Mouse (Mus musculus) CH12.LX (cell line): ENCODE measurements around the gene Arf6. TPM values are rescaled to one million over a fixed set of nuclear protein-coding genes. Genes with fewer than 3 reads are reported as not detected.
A peak's percentile ranks its signal among the peaks of the same experiment; 100 is the strongest.

Experiments
- DNase-seq: peaks from one replicate; pipeline ENCODE4 v3.0.0-alpha.2; 2013; ENCODE audit errors: extremely low read depth
- H3K27ac ChIP-seq: 2 replicates; pipeline ENCODE4 v1.5.1; 2012; ENCODE audit warnings: low read depth, mild to moderate bottlenecking, control low read depth, moderate library complexity; ENCODE audit not compliant: insufficient read depth
- H3K27me3 ChIP-seq: replicated peaks from 2 replicates; pipeline ENCODE3; 2012; ENCODE audit warnings: inconsistent platforms
- H3K36me3 ChIP-seq, 2 experiments: replicated peaks in 1 of 2; 2 replicates each; pipeline versions ENCODE3 to v1.6.1; 2012; ENCODE audit warnings: inconsistent platforms in 1 of 2, low read length in 1 of 2, mild to moderate bottlenecking in 1 of 2, mixed read lengths in 1 of 2, moderate library complexity in 1 of 2; ENCODE audit not compliant: control insufficient read depth in 1 of 2, insufficient read depth in 1 of 2
- H3K4me1 ChIP-seq, 2 experiments: 2 replicates each; pipeline ENCODE4 v1.6.1; 2012; ENCODE audit warnings: inconsistent platforms in 1 of 2, moderate library complexity in 1 of 2; ENCODE audit not compliant: insufficient read depth in 2 of 2, control insufficient read depth in 1 of 2
- H3K4me2 ChIP-seq: 2 replicates; pipeline ENCODE4 v1.6.1; 2012; ENCODE audit warnings: low read depth, mild to moderate bottlenecking, control low read depth; ENCODE audit not compliant: poor library complexity, insufficient read depth, severe bottlenecking
- H3K4me3 ChIP-seq, 3 experiments: fragments of 150-350 bp in 1 of 3; sonication (generic) in 1 of 3; replicated peaks in 1 of 3; 2 replicates each; pipeline versions ENCODE3 to v1.5.1; 2011 to 2012; ENCODE audit warnings: low read depth in 2 of 3, low read length in 2 of 3, mild to moderate bottlenecking in 2 of 3, moderate library complexity in 2 of 3, control low read depth in 1 of 3, improper control_type of control experiment in 1 of 3, inconsistent platforms in 1 of 3, mixed read lengths in 1 of 3; ENCODE audit not compliant: poor library complexity in 1 of 3
- H3K79me2 ChIP-seq: replicated peaks from 2 replicates; pipeline ENCODE4 v1.6.1; 2012; ENCODE audit warnings: mild to moderate bottlenecking, moderate library complexity; ENCODE audit not compliant: control insufficient read depth, poor library complexity, insufficient read depth, severe bottlenecking; ENCODE audit errors: extremely low read depth
- H3K9ac ChIP-seq: 2 replicates; pipeline ENCODE4 v1.6.1; 2012; ENCODE audit warnings: low read depth, mild to moderate bottlenecking, control low read depth, moderate library complexity; ENCODE audit not compliant: insufficient read depth
- H3K9me3 ChIP-seq: replicated peaks from 2 replicates; pipeline ENCODE3; 2012; ENCODE audit warnings: low read length, inconsistent platforms, mixed read lengths
- BHLHE40 ChIP-seq: IDR thresholded peaks from 2 replicates; pipeline ENCODE4 v1.6.1; 2011; ENCODE audit warnings: mild to moderate bottlenecking, low read depth, low read length, improper control_type of control experiment
- CHD1 ChIP-seq: IDR thresholded peaks from 2 replicates; pipeline ENCODE4 v1.6.1; 2012; ENCODE audit warnings: low read depth, low read length, improper control_type of control experiment, inconsistent platforms
- CHD2 ChIP-seq: IDR thresholded peaks from 2 replicates; pipeline ENCODE4 v1.6.1; 2011; ENCODE audit warnings: low read length, improper control_type of control experiment
- CTCF ChIP-seq, 2 experiments: IDR thresholded peaks in 1 of 2; conservative IDR thresholded peaks in 1 of 2; 2 replicates each; pipeline ENCODE4 v1.5.1; 2011 to 2012; ENCODE audit warnings: low read depth in 2 of 2, low read length in 2 of 2, improper control_type of control experiment in 1 of 2, inconsistent platforms in 1 of 2, mild to moderate bottlenecking in 1 of 2, moderate library complexity in 1 of 2
- ELF1 ChIP-seq: IDR thresholded peaks from 2 replicates; pipeline ENCODE4 v1.6.1; 2014; ENCODE audit warnings: low read depth, mild to moderate bottlenecking, inconsistent platforms, low read length, improper control_type of control experiment
- EP300 ChIP-seq: IDR thresholded peaks from 2 replicates; pipeline ENCODE4 v1.6.1; 2011; ENCODE audit warnings: low read length, improper control_type of control experiment
- ETS1 ChIP-seq: conservative IDR thresholded peaks from 2 replicates; pipeline ENCODE4 v1.6.1; 2012; ENCODE audit warnings: low read depth, mild to moderate bottlenecking, inconsistent platforms, low read length, improper control_type of control experiment, moderate library complexity
- GABPA ChIP-seq: IDR thresholded peaks from 2 replicates; pipeline ENCODE4 v1.6.1; 2012; ENCODE audit warnings: low read depth, low read length, improper control_type of control experiment, inconsistent platforms; ENCODE audit not compliant: insufficient replicate concordance
- HCFC1 ChIP-seq: IDR thresholded peaks from 2 replicates; pipeline ENCODE4 v1.6.1; 2012; ENCODE audit warnings: low read depth, mild to moderate bottlenecking, inconsistent platforms, low read length, improper control_type of control experiment
- IRF4 ChIP-seq: IDR thresholded peaks from 2 replicates; pipeline ENCODE4 v1.6.1; 2014; ENCODE audit warnings: low read depth, mild to moderate bottlenecking, inconsistent platforms, low read length, improper control_type of control experiment
- JUN ChIP-seq: IDR thresholded peaks from 2 replicates; pipeline ENCODE4 v1.6.1; 2011; ENCODE audit warnings: low read depth, mild to moderate bottlenecking, low read length, improper control_type of control experiment, moderate library complexity; ENCODE audit not compliant: insufficient read depth
- JUND ChIP-seq: conservative IDR thresholded peaks from 2 replicates; pipeline ENCODE4 v1.6.1; 2011; ENCODE audit warnings: low read depth, low read length, improper control_type of control experiment
- KAT2A ChIP-seq: IDR thresholded peaks from 2 replicates; pipeline ENCODE4 v1.6.1; 2012; ENCODE audit warnings: low read length, improper control_type of control experiment, inconsistent platforms; ENCODE audit not compliant: insufficient replicate concordance
- MAX ChIP-seq: IDR thresholded peaks from 2 replicates; pipeline ENCODE4 v1.6.1; 2011; ENCODE audit warnings: low read length, improper control_type of control experiment
- MAZ ChIP-seq: IDR thresholded peaks from 2 replicates; pipeline ENCODE4 v1.6.1; 2012; ENCODE audit warnings: low read depth, mild to moderate bottlenecking, inconsistent platforms, low read length, improper control_type of control experiment, moderate library complexity
- MEF2A ChIP-seq: IDR thresholded peaks from 2 replicates; pipeline ENCODE4 v1.6.1; 2014; ENCODE audit warnings: low read depth, mild to moderate bottlenecking, inconsistent platforms, low read length, improper control_type of control experiment, borderline replicate concordance
- MXI1 ChIP-seq: IDR thresholded peaks from 2 replicates; pipeline ENCODE4 v1.6.1; 2011; ENCODE audit warnings: mild to moderate bottlenecking, low read depth, low read length, improper control_type of control experiment
- MYC ChIP-seq: IDR thresholded peaks from 2 replicates; pipeline ENCODE4 v1.6.1; 2011; ENCODE audit warnings: low read depth, mild to moderate bottlenecking, improper control_type of control experiment, low read length
- NELFE ChIP-seq: IDR thresholded peaks from 2 replicates; pipeline ENCODE4 v1.6.1; 2011; ENCODE audit warnings: low read depth, low read length, improper control_type of control experiment
- PAX5 ChIP-seq: IDR thresholded peaks from 2 replicates; pipeline ENCODE4 v1.6.1; 2012; ENCODE audit warnings: low read length, inconsistent platforms, mixed read lengths
- POLR2A ChIP-seq: IDR thresholded peaks from 2 replicates; pipeline ENCODE4 v1.6.1; 2011; ENCODE audit warnings: low read depth, mild to moderate bottlenecking, improper control_type of control experiment, low read length
- POLR2AphosphoS2 ChIP-seq: IDR thresholded peaks from 2 replicates; pipeline ENCODE4 v1.6.1; 2011; ENCODE audit warnings: low read depth, low read length, improper control_type of control experiment
- RCOR1 ChIP-seq: conservative IDR thresholded peaks from 2 replicates; pipeline ENCODE4 v1.6.1; 2012; ENCODE audit warnings: low read depth, mild to moderate bottlenecking, inconsistent platforms, low read length, improper control_type of control experiment
- SIN3A ChIP-seq: IDR thresholded peaks from 2 replicates; pipeline ENCODE4 v1.6.1; 2012; ENCODE audit warnings: low read length, improper control_type of control experiment, inconsistent platforms
- TBP ChIP-seq: conservative IDR thresholded peaks from 2 replicates; pipeline ENCODE4 v1.6.1; 2011; ENCODE audit warnings: low read depth, low read length, improper control_type of control experiment
- TCF12 ChIP-seq: IDR thresholded peaks from 2 replicates; pipeline ENCODE4 v1.6.1; 2014; ENCODE audit warnings: low read depth, mild to moderate bottlenecking, inconsistent platforms, low read length, improper control_type of control experiment
- UBTF ChIP-seq: IDR thresholded peaks from 2 replicates; pipeline ENCODE4 v1.6.1; 2012; ENCODE audit warnings: low read depth, mild to moderate bottlenecking, inconsistent platforms, low read length, improper control_type of control experiment, moderate library complexity
- USF1 ChIP-seq: IDR thresholded peaks from 2 replicates; pipeline ENCODE4 v1.6.1; 2014; ENCODE audit warnings: low read depth, mild to moderate bottlenecking, inconsistent platforms, low read length, improper control_type of control experiment
- ZKSCAN1 ChIP-seq: IDR thresholded peaks from 2 replicates; pipeline ENCODE4 v1.6.1; 2012; ENCODE audit warnings: low read depth, inconsistent platforms, low read length, improper control_type of control experiment, borderline replicate concordance
- ZMIZ1 ChIP-seq: IDR thresholded peaks from 2 replicates; pipeline ENCODE4 v1.6.1; 2012; ENCODE audit warnings: low read depth, mild to moderate bottlenecking, inconsistent platforms, low read length, improper control_type of control experiment
- ZNF384 ChIP-seq: IDR thresholded peaks from 2 replicates; pipeline ENCODE4 v1.6.1; 2012; ENCODE audit warnings: low read depth, low read length, improper control_type of control experiment, inconsistent platforms
- dilution Hi-C: fragments of 300-500 bp; cut with MboI; formaldehyde crosslinking; loops from 2 replicates; pipeline ENCODE4 v1.14.3; 2020; ENCODE audit warnings: low sequenced_read_pairs; ENCODE audit not compliant: extremely low pct_unique_long_range_greater_than_20kb, extremely low pct_ligation_motif_present
- in situ Hi-C: fragments of 300-500 bp; cut with MboI; formaldehyde crosslinking; loops from 3 replicates; pipeline ENCODE4 v1.14.3; 2019; ENCODE audit warnings: low sequenced_read_pairs, low pct_ligation_motif_present, low pct_unique_long_range_greater_than_20kb, mixed read lengths
- polyA plus RNA-seq: library from polyadenylated mRNA; unstranded; fragments of >175 nt; gene quantifications from 2 replicates; pipeline ENCODE4 v1.2.1, GENCODE M21; 2012; ENCODE audit warnings: low read depth; ENCODE audit not compliant: insufficient read length
- total RNA-seq, 2 experiments: library from RNA; depleted of rRNA; stranded (reverse); fragments of 300-350 nt in 1 of 2; fragments of >200 nt in 1 of 2; gene quantifications; 2 replicates each; pipeline ENCODE4 v1.2.3; 2012 to 2014

Arf6 gene
- total and polyA plus RNA-seq, 3 experiments, result 258 to 375 (median 312) TPM

DNA sequence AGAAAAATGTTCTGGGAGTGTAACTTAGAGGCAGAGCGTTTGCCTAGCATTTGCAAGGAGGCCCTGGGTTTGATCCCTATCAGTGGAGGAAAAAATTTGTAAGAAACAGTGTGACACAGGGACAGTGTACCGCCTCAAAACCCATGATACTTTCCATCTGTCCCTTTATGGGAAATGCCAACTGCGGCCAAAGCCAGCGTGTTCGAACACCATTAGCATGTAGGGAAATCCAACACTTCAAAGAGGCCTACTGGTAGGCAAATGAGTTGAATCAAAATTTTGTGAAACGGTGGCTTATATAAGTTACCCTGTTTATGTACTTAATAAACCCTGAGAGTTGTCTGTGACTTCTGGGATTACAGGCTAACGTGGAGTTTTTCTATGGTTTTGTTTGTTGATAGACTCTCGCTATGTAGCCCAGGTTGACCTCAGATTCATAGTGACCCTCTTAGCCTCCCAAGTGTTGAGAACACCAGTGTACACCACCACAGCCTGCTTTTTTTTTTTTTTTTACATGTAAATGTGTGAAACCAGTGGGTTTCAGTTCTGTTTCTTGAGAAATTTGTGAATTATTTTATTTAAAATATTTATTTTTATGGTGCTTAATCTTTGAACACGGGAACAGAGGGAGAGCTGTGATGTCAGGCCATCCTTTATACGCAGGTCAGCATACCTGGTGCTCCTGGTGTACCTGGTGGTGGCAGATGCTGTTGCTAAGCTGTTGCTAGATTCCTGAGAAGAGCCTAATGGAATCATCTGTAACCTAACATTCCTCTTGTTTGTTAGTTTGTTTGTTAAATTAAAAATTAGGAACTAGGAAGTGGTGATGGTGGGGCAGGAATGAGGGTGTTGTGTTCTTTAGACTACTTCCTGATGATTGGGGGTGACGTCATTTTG lies 6.9 kb downstream of the Arf6 start (continued):
- TF ChIP-seq MAX (peak; percentile 62; the same call in 1 of the 2 replicates), HCFC1 (no peak; the same call in 1 of the 2 replicates), ELF1 (peak; percentile 19; the same call in 1 of the 2 replicates), SIN3A (peak; percentile 79), GABPA (no peak), UBTF (0 out of 2 replicates have a peak, but pooled peaks have one; percentile 47), JUND (peak; percentile 53), TCF12 (peak; percentile 83), EP300 (peak; percentile 86), CHD1 (peak; percentile 55; the same call in 1 of the 2 replicates), POLR2AphosphoS2 (peak; percentile 93), BHLHE40 (peak; percentile 54), ETS1 (peak; percentile 79), NELFE (no peak), ZNF384 (peak; percentile 98), MYC (peak; percentile 77), USF1 (no peak), PAX5 (no peak), JUN (peak; percentile 50; the same call in 1 of the 2 replicates), KAT2A (no peak), IRF4 (peak; percentile 90), TBP (0 out of 2 replicates have a peak, but pooled peaks have one; percentile 64), ZMIZ1 (0 out of 2 replicates have a peak, but pooled peaks have one; percentile 7), CTCF (conservative IDR thresholded peaks at IDR 0.05 in 1 of 2, IDR thresholded peaks at IDR 0.05 in 1 of 2; ENCODE audit: low read depth in 2 of 2, low read length in 2 of 2) (no peak)

DNA sequence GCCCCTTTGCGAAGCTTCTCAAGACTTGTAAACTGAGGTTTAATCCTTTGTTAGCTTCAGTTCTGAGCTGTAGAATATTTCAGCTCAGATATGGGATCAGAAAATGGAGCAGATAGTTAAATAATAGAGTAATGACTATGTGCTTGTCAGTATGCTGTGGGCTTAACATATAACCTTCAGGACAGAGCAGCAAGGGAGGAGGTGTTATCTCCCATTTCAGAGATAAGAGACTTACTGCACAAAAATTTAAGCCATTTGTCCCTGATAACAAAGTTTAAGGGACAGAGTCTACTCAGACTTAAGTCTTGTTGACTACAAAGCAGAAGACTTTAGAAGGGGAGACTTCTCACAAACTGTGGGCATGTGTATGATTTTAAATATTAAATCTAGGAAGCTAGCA lies 10.9 kb downstream of the Arf6 start:
- TF ChIP-seq CHD2 (no peak), MXI1 (no peak), MYC (no peak), MEF2A (no peak), POLR2A (no peak), UBTF (no peak), JUN (no peak), ETS1 (no peak), MAX (no peak), GABPA (no peak), PAX5 (no peak), ZMIZ1 (no peak), ELF1 (no peak), RCOR1 (no peak), EP300 (no peak), ZKSCAN1 (no peak), HCFC1 (no peak), MAZ (no peak)
- TF ChIP-seq, all 38 proteins: peak for 0
- Histone ChIP-seq H3K36me3 (peaks cover 0 to 5% of the 10 kb centered on the region in 2 experiments), H3K4me2 (no peak overlapping the region), H3K4me1 (peaks cover 14 to 43% of the 10 kb centered on the region in 2 experiments), H3K27me3 (no peaks in the 10 kb centered on the region), H3K9me3 (no peaks in the 10 kb centered on the region), H3K9ac (no peak overlapping the region), H3K27ac (no peak overlapping the region), H3K79me2 (no peaks in the 10 kb centered on the region), H3K4me3 (no peak overlapping the region)
- dilution Hi-C loops (no loop called here), in situ Hi-C loops (loop anchor here (5.0 kb wide), 1 partner anchor 34 kb away; no protein-coding TSS in a partner anchor)
- no peak for DNase-seq
